Mouse (Mus musculus) CH12.LX (cell line): ENCODE results near the gene Tstd1. TPM values are rescaled to one million over a fixed set of nuclear protein-coding genes. Genes with fewer than 3 reads are reported as not detected.

Source experiments
- DNase-seq: peaks from one replicate; pipeline ENCODE4 v3.0.0-alpha.2; 2013; ENCODE audit errors: extremely low read depth
- H3K27ac ChIP-seq: 2 replicates; pipeline ENCODE4 v1.5.1; 2012; ENCODE audit warnings: low read depth, mild to moderate bottlenecking, control low read depth, moderate library complexity; ENCODE audit not compliant: insufficient read depth
- H3K27me3 ChIP-seq: replicated peaks from 2 replicates; pipeline ENCODE3; 2012; ENCODE audit warnings: inconsistent platforms
- H3K36me3 ChIP-seq, 2 experiments: replicated peaks in 1 of 2; 2 replicates each; pipeline versions ENCODE3 to v1.6.1; 2012; ENCODE audit warnings: inconsistent platforms in 1 of 2, low read length in 1 of 2, mild to moderate bottlenecking in 1 of 2, mixed read lengths in 1 of 2, moderate library complexity in 1 of 2; ENCODE audit not compliant: control insufficient read depth in 1 of 2, insufficient read depth in 1 of 2
- H3K4me1 ChIP-seq, 2 experiments: 2 replicates each; pipeline ENCODE4 v1.6.1; 2012; ENCODE audit warnings: inconsistent platforms in 1 of 2, moderate library complexity in 1 of 2; ENCODE audit not compliant: insufficient read depth in 2 of 2, control insufficient read depth in 1 of 2
- H3K4me2 ChIP-seq: 2 replicates; pipeline ENCODE4 v1.6.1; 2012; ENCODE audit warnings: low read depth, mild to moderate bottlenecking, control low read depth; ENCODE audit not compliant: poor library complexity, insufficient read depth, severe bottlenecking
- H3K4me3 ChIP-seq, 3 experiments: fragments of 150-350 bp in 1 of 3; sonication (generic) in 1 of 3; replicated peaks in 1 of 3; 2 replicates each; pipeline versions ENCODE3 to v1.5.1; 2011 to 2012; ENCODE audit warnings: low read depth in 2 of 3, low read length in 2 of 3, mild to moderate bottlenecking in 2 of 3, moderate library complexity in 2 of 3, control low read depth in 1 of 3, improper control_type of control experiment in 1 of 3, inconsistent platforms in 1 of 3, mixed read lengths in 1 of 3; ENCODE audit not compliant: poor library complexity in 1 of 3
- H3K79me2 ChIP-seq: replicated peaks from 2 replicates; pipeline ENCODE4 v1.6.1; 2012; ENCODE audit warnings: mild to moderate bottlenecking, moderate library complexity; ENCODE audit not compliant: control insufficient read depth, poor library complexity, insufficient read depth, severe bottlenecking; ENCODE audit errors: extremely low read depth
- H3K9ac ChIP-seq: 2 replicates; pipeline ENCODE4 v1.6.1; 2012; ENCODE audit warnings: low read depth, mild to moderate bottlenecking, control low read depth, moderate library complexity; ENCODE audit not compliant: insufficient read depth
- H3K9me3 ChIP-seq: replicated peaks from 2 replicates; pipeline ENCODE3; 2012; ENCODE audit warnings: low read length, inconsistent platforms, mixed read lengths
- CHD1 ChIP-seq: IDR thresholded peaks from 2 replicates; pipeline ENCODE4 v1.6.1; 2012; ENCODE audit warnings: low read depth, low read length, improper control_type of control experiment, inconsistent platforms
- CHD2 ChIP-seq: IDR thresholded peaks from 2 replicates; pipeline ENCODE4 v1.6.1; 2011; ENCODE audit warnings: low read length, improper control_type of control experiment
- ELF1 ChIP-seq: IDR thresholded peaks from 2 replicates; pipeline ENCODE4 v1.6.1; 2014; ENCODE audit warnings: low read depth, mild to moderate bottlenecking, inconsistent platforms, low read length, improper control_type of control experiment
- EP300 ChIP-seq: IDR thresholded peaks from 2 replicates; pipeline ENCODE4 v1.6.1; 2011; ENCODE audit warnings: low read length, improper control_type of control experiment
- ETS1 ChIP-seq: conservative IDR thresholded peaks from 2 replicates; pipeline ENCODE4 v1.6.1; 2012; ENCODE audit warnings: low read depth, mild to moderate bottlenecking, inconsistent platforms, low read length, improper control_type of control experiment, moderate library complexity
- HCFC1 ChIP-seq: IDR thresholded peaks from 2 replicates; pipeline ENCODE4 v1.6.1; 2012; ENCODE audit warnings: low read depth, mild to moderate bottlenecking, inconsistent platforms, low read length, improper control_type of control experiment
- IRF4 ChIP-seq: IDR thresholded peaks from 2 replicates; pipeline ENCODE4 v1.6.1; 2014; ENCODE audit warnings: low read depth, mild to moderate bottlenecking, inconsistent platforms, low read length, improper control_type of control experiment
- KAT2A ChIP-seq: IDR thresholded peaks from 2 replicates; pipeline ENCODE4 v1.6.1; 2012; ENCODE audit warnings: low read length, improper control_type of control experiment, inconsistent platforms; ENCODE audit not compliant: insufficient replicate concordance
- MAX ChIP-seq: IDR thresholded peaks from 2 replicates; pipeline ENCODE4 v1.6.1; 2011; ENCODE audit warnings: low read length, improper control_type of control experiment
- MAZ ChIP-seq: IDR thresholded peaks from 2 replicates; pipeline ENCODE4 v1.6.1; 2012; ENCODE audit warnings: low read depth, mild to moderate bottlenecking, inconsistent platforms, low read length, improper control_type of control experiment, moderate library complexity
- MEF2A ChIP-seq: IDR thresholded peaks from 2 replicates; pipeline ENCODE4 v1.6.1; 2014; ENCODE audit warnings: low read depth, mild to moderate bottlenecking, inconsistent platforms, low read length, improper control_type of control experiment, borderline replicate concordance
- MYC ChIP-seq: IDR thresholded peaks from 2 replicates; pipeline ENCODE4 v1.6.1; 2011; ENCODE audit warnings: low read depth, mild to moderate bottlenecking, improper control_type of control experiment, low read length
- NELFE ChIP-seq: IDR thresholded peaks from 2 replicates; pipeline ENCODE4 v1.6.1; 2011; ENCODE audit warnings: low read depth, low read length, improper control_type of control experiment
- NRF1 ChIP-seq: IDR thresholded peaks from 2 replicates; pipeline ENCODE4 v1.6.1; 2014; ENCODE audit warnings: low read depth, mild to moderate bottlenecking, inconsistent platforms, low read length, improper control_type of control experiment, moderate library complexity
- PAX5 ChIP-seq: IDR thresholded peaks from 2 replicates; pipeline ENCODE4 v1.6.1; 2012; ENCODE audit warnings: low read length, inconsistent platforms, mixed read lengths
- POLR2A ChIP-seq: IDR thresholded peaks from 2 replicates; pipeline ENCODE4 v1.6.1; 2011; ENCODE audit warnings: low read depth, mild to moderate bottlenecking, improper control_type of control experiment, low read length
- POLR2AphosphoS2 ChIP-seq: IDR thresholded peaks from 2 replicates; pipeline ENCODE4 v1.6.1; 2011; ENCODE audit warnings: low read depth, low read length, improper control_type of control experiment
- RAD21 ChIP-seq: IDR thresholded peaks from 2 replicates; pipeline ENCODE4 v1.6.1; 2011; ENCODE audit warnings: low read depth, mild to moderate bottlenecking, low read length, improper control_type of control experiment, moderate library complexity
- RCOR1 ChIP-seq: conservative IDR thresholded peaks from 2 replicates; pipeline ENCODE4 v1.6.1; 2012; ENCODE audit warnings: low read depth, mild to moderate bottlenecking, inconsistent platforms, low read length, improper control_type of control experiment
- SIN3A ChIP-seq: IDR thresholded peaks from 2 replicates; pipeline ENCODE4 v1.6.1; 2012; ENCODE audit warnings: low read length, improper control_type of control experiment, inconsistent platforms
- SMC3 ChIP-seq: IDR thresholded peaks from 2 replicates; pipeline ENCODE4 v1.6.1; 2011; ENCODE audit warnings: low read depth, low read length, improper control_type of control experiment
- TBP ChIP-seq: conservative IDR thresholded peaks from 2 replicates; pipeline ENCODE4 v1.6.1; 2011; ENCODE audit warnings: low read depth, low read length, improper control_type of control experiment
- TCF12 ChIP-seq: IDR thresholded peaks from 2 replicates; pipeline ENCODE4 v1.6.1; 2014; ENCODE audit warnings: low read depth, mild to moderate bottlenecking, inconsistent platforms, low read length, improper control_type of control experiment
- UBTF ChIP-seq: IDR thresholded peaks from 2 replicates; pipeline ENCODE4 v1.6.1; 2012; ENCODE audit warnings: low read depth, mild to moderate bottlenecking, inconsistent platforms, low read length, improper control_type of control experiment, moderate library complexity
- USF1 ChIP-seq: IDR thresholded peaks from 2 replicates; pipeline ENCODE4 v1.6.1; 2014; ENCODE audit warnings: low read depth, mild to moderate bottlenecking, inconsistent platforms, low read length, improper control_type of control experiment
- USF2 ChIP-seq: conservative IDR thresholded peaks from 2 replicates; pipeline ENCODE4 v1.6.1; 2011; ENCODE audit warnings: low read depth, low read length, improper control_type of control experiment
- ZC3H11A ChIP-seq: IDR thresholded peaks from 2 replicates; pipeline ENCODE4 v1.6.1; 2012; ENCODE audit warnings: low read depth, mild to moderate bottlenecking, inconsistent platforms, low read length, improper control_type of control experiment
- ZKSCAN1 ChIP-seq: IDR thresholded peaks from 2 replicates; pipeline ENCODE4 v1.6.1; 2012; ENCODE audit warnings: low read depth, inconsistent platforms, low read length, improper control_type of control experiment, borderline replicate concordance
- ZMIZ1 ChIP-seq: IDR thresholded peaks from 2 replicates; pipeline ENCODE4 v1.6.1; 2012; ENCODE audit warnings: low read depth, mild to moderate bottlenecking, inconsistent platforms, low read length, improper control_type of control experiment
- ZNF384 ChIP-seq: IDR thresholded peaks from 2 replicates; pipeline ENCODE4 v1.6.1; 2012; ENCODE audit warnings: low read depth, low read length, improper control_type of control experiment, inconsistent platforms
- dilution Hi-C: fragments of 300-500 bp; cut with MboI; formaldehyde crosslinking; loops from 2 replicates; pipeline ENCODE4 v1.14.3; 2020; ENCODE audit warnings: low sequenced_read_pairs; ENCODE audit not compliant: extremely low pct_unique_long_range_greater_than_20kb, extremely low pct_ligation_motif_present
- in situ Hi-C: fragments of 300-500 bp; cut with MboI; formaldehyde crosslinking; loops from 3 replicates; pipeline ENCODE4 v1.14.3; 2019; ENCODE audit warnings: low sequenced_read_pairs, low pct_ligation_motif_present, low pct_unique_long_range_greater_than_20kb, mixed read lengths
- polyA plus RNA-seq: library from polyadenylated mRNA; unstranded; fragments of >175 nt; gene quantifications from 2 replicates; pipeline ENCODE4 v1.2.1, GENCODE M21; 2012; ENCODE audit warnings: low read depth; ENCODE audit not compliant: insufficient read length
- total RNA-seq, 2 experiments: library from RNA; depleted of rRNA; stranded (reverse); fragments of 300-350 nt in 1 of 2; fragments of >200 nt in 1 of 2; gene quantifications; 2 replicates each; pipeline ENCODE4 v1.2.3; 2012 to 2014

The Tstd1 gene
- total and polyA plus RNA-seq, 3 experiments, result 1.4 to 3.5 (median 2.5) TPM

DNA sequence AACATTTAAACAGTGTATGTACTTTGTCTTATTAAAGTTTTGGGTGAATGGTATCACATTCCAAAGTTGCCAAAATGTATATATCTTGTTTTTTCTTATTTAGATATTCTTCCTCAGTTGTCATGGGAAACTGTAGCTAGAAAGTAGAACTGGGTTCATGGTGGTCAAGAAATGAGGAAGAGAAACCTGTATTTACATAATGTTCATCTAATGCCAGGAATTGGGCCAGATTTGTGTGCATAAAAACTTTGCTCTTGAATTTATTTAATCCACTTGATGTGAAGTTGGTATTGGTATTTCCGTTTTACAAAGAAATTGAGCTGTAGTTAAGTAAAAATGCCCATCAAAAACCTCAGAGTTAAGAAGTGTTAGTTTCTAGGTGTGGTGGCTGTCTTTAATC is 8.4 kb upstream of the Tstd1 start:
- peak; percentile 71 for DNase-seq
- in situ Hi-C loops, result no loop called here
- H3K9ac ChIP-seq, result no peak overlapping the region
- peaks cover 8 to 53% of the 10 kb centered on the region in 2 experiments; a peak in 3 of 4 replicates for H3K4me1 ChIP-seq
- H3K27me3 ChIP-seq, result no peaks in the 10 kb centered on the region
- no peak overlapping the region for H3K27ac ChIP-seq
- peaks cover 32% of the 10 kb centered on the region for H3K79me2 ChIP-seq
- H3K36me3 ChIP-seq, result peaks cover 36 to 61% of the 10 kb centered on the region in 2 experiments
- TF ChIP-seq EP300 (peak; percentile 90), ZNF384 (0 out of 2 replicates have a peak, but pooled peaks have one; percentile 18), IRF4 (peak; percentile 93), MEF2A (no peak), MAX (no peak), POLR2AphosphoS2 (no peak), SIN3A (no peak)
- H3K9me3 ChIP-seq, result no peaks in the 10 kb centered on the region
- no peak overlapping the region for H3K4me2 ChIP-seq
- dilution Hi-C loops, result no loop called here
- no peak overlapping the region for H3K4me3 ChIP-seq

DNA sequence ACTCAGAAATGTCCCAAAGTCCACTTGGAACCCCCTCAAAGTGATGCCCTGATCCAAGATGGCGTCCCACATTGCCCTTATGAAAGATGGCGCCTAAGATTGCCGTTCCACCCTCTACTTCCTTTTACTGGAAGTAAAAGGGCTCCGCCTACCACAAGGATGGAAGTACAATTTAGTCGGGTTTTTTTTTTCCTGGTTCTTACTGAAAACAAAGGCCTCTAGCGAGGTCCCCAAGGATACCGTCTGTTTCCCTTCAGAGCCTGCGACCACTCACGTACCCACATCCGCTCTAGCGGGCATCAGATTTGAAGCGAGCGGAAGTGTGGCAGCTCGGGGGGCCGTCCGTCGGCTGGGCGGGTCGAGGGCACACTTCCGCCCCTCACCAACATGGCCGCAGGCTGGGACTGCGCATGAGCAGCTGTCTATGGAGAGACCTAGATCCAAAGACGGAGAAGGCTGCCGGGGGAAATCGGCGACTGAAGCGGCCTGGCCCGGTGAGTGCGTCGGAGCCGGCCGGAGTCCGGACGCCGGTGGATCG is 7.7 kb upstream of the Tstd1 start, which contains the start of gene Usf1:
Usf1 (plus strand) TSS at position 367 of the 538 bp plus-strand sequence.
- H3K27me3 ChIP-seq, result no peaks in the 10 kb centered on the region
- peak within 1 kb of the TSS; percentile 87 to 88 (median 88) for H3K4me3 ChIP-seq
- no peak within 1 kb of the TSS for H3K4me2 ChIP-seq
- in situ Hi-C loops, result no loop called here
- peaks cover 33% of the 10 kb centered on the region for H3K79me2 ChIP-seq
- dilution Hi-C loops, result no loop called here
- peak; percentile 96 for DNase-seq
- H3K36me3 ChIP-seq, result peaks cover 38 to 63% of the 10 kb centered on the region in 2 experiments
- H3K9ac ChIP-seq, result peak within 1 kb of the TSS; percentile 94
- H3K27ac ChIP-seq, result peak within 1 kb of the TSS; percentile 93
- H3K9me3 ChIP-seq, result no peaks in the 10 kb centered on the region
- H3K4me1 ChIP-seq, result peaks cover 8 to 53% of the 10 kb centered on the region in 2 experiments; a peak in 3 of 4 replicates
- TF ChIP-seq CHD1, result no peak
- peak; percentile 67; the same call in 1 of the 2 replicates for TF ChIP-seq SIN3A
- 0 out of 2 replicates have a peak, but pooled peaks have one; percentile 72 for TF ChIP-seq MAZ
- peak; percentile 46; the same call in 1 of the 2 replicates for TF ChIP-seq MEF2A
- no peak for TF ChIP-seq ZC3H11A
- peak; percentile 28; the same call in 1 of the 2 replicates for TF ChIP-seq ZNF384
- TF ChIP-seq HCFC1, result peak; percentile 95
- no peak; the same call in 1 of the 2 replicates for TF ChIP-seq CHD2
- TF ChIP-seq TBP, result peak; percentile 62; the same call in 1 of the 2 replicates
- TF ChIP-seq ZKSCAN1, result no peak
- TF ChIP-seq POLR2A, result peak; percentile 79
- TF ChIP-seq IRF4, result peak; percentile 58; the same call in 1 of the 2 replicates
- peak; percentile 96 for TF ChIP-seq POLR2AphosphoS2
- peak; percentile 90 for TF ChIP-seq TCF12
- 0 out of 2 replicates have a peak, but pooled peaks have one; percentile 3 for TF ChIP-seq SMC3
- TF ChIP-seq KAT2A, result peak; percentile 95
- TF ChIP-seq USF1, result no peak
- peak; percentile 81; the same call in 1 of the 2 replicates for TF ChIP-seq UBTF
- peak; percentile 96 for TF ChIP-seq ELF1
- TF ChIP-seq RAD21, result no peak
- TF ChIP-seq ETS1, result peak; percentile 24; the same call in 1 of the 2 replicates
- TF ChIP-seq MAX, result peak; percentile 39; the same call in 1 of the 2 replicates
- TF ChIP-seq NRF1, result peak; percentile 84
- TF ChIP-seq MYC, result no peak; the same call in 1 of the 2 replicates
- TF ChIP-seq USF2, result no peak
- TF ChIP-seq PAX5, result no peak
- TF ChIP-seq ZMIZ1, result peak; percentile 86
- peak; percentile 51; the same call in 1 of the 2 replicates for TF ChIP-seq NELFE
- peak; percentile 97 for TF ChIP-seq RCOR1
